Mouse (Mus musculus): Measurements from ENCODE around the gene Noxa1.
A peak's percentile ranks its signal among the peaks of the same experiment; 100 is the strongest.

Gene Noxa1

DNA sequence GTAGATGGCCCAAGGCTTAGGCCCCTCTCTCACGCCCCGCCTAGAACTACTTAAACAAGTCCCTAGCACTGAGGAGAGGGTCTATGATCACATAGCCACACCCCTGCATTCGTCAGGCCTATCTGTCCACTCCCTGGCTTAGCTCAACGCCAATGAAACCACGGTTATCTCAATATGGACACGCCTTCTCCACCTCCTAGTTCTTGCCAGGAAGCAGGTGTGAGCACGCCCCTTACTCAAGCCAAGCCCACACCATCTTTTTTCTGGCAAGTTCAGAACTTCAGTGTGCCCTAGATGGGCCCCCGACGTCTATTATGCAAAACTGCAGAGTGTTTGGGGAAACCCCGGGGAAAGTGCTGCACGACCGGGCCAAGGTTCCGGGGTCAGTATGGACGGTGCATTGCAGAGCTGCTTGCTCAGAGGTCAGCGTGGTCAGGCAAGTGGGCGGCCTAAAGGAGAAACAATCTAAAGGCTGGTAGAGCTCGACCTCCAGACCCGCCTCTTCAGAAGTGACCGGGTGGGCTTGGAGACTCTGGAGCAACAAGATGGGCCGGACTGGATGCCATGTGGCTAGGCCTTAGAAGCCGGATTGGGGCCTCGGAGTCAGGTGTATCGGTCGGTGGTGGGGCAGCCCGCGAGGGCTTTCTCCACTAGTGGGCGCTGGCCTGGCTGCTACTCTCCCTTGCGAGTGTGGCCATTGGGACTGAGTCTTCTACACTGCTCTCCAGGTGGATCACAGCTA lies at the start of gene Noxa1:
Gene Noxa1 (minus strand): TSS at position 41 of the 742 bp plus-strand sequence.
- DNase-seq = peak in 1 of 2 experiments; percentile 31

DNA sequence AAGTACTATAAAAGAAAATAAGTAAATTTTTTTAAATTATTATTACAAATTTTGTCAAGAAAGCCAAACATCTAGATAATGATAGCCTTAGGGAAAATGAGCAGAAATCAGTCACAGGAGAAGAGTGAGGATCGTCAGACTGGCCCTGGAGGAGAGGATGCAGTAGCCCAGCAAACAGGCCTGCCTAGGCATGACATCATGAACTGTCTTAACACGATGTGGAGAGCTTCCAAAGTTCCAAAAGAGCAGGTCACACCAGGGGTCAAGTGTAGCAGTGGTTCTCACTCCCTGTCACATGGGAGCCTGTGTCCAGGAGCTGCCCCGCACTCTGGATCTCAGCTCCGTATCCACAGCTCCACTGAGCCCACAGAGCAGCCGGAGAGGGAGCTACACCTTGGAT lies 47.0 kb upstream of the Noxa1 start:
- no peak for DNase-seq

DNA sequence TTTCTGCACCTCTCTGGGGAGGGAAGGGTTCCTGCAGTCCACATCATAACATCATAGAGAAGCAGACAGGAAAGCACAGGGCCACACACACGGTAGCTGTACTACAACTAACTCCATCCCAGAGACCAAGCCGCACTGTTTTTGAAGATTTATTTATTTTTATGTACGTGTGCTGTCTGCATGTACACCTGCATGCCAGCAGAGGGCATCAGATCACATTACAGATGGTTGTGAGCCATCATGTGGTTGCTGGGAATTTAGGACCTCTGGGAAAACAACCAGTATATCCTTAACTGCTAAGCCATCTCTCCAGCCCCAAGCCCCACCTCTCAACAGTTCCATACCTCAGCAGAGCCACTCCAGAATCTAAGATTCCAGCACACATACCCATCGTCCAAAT lies 46.2 kb upstream of the Noxa1 start:
- DNase-seq = no peak

DNA sequence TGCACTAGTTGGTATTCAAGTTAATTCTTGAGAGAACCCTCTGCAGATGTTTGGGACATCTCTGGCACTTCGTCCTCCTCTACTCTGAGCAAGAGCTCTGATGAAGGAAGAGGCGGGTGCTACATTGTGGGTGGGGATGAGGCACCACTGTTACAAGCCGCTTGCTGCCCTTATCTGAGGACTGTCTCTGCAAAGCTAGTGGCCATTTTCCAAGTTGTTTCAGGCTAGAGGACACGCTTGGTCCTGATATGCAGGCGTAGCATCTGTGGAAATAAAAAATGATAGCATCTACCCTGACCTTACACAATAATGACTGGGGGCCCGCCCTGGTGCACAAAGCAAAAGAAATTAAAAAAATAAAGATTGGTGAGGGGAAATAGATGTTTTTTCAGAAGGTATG lies 42.9 kb upstream of the Noxa1 start:
- DNase-seq = no peak

DNA sequence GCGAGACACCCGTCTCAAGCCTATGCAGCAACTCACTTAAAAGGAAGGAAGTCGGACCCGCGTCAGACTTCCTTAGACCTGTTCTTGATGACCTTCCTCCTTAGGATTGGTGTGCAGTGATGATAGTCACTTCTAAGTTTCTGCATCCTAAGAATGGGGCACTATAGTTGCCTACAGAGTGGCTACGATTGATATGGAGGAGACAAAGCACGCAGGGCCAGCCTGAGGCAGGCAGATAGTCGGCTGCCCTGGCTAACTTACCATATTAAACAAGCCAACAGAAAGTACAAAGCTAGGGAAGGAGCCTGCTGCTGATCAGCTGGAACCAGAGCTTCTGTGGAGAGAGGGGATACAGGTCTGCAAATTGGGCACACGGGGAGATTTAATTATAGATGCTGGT lies 36.7 kb upstream of the Noxa1 start:
- no peak for DNase-seq

DNA sequence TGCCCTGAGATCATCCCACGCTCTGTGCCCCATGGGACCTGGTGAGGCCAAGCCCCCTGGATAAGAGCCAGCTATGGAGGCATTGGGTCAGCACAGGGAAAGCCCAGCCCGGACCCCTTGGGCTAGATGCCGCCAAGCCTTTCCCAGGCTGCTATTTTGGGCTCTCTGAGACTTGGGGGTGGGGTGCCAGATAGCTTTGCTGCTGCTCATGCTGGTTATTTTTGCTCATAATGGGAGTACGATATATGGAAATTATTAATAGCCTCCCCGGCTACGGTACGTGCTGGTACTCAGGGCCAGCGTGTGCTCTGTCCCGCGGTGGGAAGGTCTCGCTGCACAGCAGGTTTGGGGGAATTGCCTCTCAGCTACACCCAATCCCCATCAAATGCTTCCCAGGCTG lies 33.1 kb upstream of the Noxa1 start:
- peak in 1 of 2 experiments; percentile 35 for DNase-seq

DNA sequence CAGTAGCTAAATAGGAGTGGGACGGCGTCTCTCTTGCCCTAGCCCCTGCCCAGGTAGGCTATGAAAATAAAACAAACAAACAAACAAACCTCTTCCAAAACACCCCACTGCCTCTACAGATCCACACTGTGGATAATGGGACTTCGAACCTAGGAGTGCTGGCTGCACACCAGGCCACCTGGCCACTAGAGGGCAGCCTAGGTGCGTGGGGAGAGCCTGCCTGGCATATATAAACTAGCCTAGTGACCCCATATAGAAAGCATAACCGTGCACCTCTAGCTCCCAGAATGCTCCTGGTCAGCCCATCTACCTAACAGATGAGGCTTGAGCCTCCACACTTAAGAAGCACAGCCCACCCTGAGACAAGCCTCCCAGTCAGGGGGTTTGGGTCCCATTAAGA lies 32.3 kb upstream of the Noxa1 start:
- peak; percentile 85 to 89 for DNase-seq

DNA sequence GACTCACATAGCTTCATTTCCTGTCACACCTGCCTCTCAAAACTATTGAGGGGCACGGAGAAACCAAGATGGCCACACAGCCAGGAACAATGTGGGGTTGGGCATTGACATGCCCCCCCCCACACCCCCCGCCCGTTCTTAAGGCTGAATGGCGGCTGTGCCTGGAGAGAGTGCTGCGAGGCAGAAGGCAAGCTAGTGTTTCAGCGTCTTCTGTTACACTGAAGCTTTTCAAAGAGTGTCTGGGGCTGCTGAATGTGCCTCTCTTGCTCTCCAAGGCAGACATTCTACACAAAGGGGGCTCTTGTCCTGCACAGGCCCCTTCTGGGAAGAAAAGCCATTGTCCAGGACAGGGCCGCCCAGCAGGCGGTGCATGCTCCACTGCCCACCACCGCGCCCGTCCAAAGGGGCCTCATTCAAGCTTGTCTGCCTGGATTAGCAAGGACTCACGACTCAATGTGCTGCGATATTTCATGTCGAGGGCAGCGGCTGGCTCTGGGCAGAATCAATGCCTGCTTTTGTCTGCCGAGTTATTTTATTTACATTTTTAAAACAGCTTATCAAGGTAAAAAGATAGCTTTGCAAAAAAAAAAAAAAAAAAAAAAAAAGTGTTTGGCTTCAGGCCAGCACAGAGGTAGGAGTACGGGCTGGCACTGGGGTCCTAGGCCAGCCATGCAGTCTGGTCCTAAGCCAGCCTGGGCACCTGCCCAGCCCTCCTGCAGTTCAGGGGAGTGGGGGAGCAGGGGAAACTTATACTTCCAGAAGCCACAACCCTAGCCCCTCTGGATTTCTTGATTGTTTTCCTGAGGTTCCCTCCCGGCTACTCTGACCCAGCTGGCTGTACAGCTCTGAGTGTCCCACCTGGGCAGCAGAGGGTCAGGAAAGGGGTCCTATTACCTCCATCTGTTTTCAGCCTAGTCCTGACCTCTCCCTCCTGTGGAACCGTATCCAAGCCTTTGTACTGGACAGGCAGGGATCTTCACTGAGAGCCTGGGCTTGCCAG lies 31.4 kb upstream of the Noxa1 start:
- peak; percentile 56 to 70 for DNase-seq

DNA sequence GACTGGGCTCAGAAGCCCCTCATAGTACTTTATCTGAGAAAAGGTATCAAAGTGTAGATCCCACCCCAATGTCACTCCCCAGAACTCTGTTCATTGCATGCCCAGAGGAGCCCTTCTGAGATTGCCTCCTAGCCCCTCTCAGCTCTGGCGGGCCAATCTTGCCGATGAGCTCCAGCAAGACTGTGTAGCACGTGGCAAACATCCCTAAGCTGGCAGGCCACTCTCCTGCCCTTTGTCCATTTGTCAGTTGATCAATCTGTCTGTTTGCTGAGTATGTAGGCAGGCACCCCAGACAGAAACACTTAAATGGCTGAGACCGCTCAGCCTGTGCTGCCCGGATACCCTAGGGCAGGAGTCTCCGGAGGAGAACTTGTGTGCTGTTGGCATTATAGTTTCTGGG lies 30.2 kb upstream of the Noxa1 start:
- DNase-seq = no peak

DNA sequence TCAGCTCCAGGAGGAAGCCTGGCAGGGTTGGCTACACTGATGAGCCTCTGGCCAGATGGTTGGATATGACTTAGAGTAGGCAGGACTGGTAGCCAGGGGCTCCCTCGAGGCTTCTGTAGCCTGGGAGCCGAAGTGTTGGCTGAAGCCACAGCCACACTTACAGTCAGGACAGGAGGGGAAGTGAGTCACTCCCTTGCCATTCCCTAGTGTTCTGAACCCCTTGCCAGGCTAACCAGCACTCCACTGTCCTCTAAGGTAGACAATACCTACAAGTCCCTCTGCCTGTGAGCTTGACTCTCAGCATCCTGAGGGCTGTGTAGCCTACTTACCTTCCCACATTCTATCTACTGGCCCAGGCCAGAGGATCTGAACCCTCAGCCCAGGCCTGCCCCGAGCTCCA lies 29.5 kb upstream of the Noxa1 start:
- no peak for DNase-seq

DNA sequence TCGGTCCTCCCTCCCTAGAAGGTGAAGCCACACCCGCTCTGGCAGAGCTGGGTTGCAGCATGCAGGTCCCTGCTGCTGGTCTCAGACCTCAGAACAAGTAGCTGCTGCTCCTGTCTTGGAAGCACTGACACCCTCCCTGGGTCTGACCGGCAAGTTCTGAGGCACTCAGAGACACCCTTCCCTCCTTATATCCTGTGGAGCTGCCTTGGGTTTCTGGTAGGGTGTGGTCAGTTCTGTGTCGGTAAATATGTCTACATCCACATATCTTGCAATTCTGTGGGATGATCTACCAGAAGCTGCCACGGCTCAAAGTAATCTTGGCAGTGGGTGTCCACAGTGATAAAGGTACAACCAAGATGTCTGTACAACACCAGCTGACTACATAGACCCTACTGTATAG lies 28.6 kb upstream of the Noxa1 start:
- DNase-seq = no peak

DNA sequence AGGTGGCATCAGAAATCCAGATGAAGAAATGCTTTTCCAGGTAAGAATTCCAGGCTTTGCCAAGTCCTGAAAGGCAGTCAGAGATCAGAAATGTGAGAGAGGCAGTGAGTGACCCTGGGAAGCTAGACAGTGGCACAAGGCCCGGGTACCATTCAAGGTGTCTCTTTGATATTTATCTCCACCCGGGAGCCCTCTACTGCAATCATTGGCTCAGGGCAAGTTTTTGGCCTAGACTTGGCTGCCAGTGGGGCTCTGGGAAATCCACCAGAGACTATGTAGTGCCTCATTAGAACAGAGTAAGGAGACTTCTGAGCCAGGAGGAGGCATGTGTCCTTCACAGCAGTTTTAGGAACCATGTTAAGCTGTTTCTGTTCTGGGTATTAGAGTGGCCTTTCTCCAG lies 27.7 kb upstream of the Noxa1 start:
- no peak for DNase-seq

DNA sequence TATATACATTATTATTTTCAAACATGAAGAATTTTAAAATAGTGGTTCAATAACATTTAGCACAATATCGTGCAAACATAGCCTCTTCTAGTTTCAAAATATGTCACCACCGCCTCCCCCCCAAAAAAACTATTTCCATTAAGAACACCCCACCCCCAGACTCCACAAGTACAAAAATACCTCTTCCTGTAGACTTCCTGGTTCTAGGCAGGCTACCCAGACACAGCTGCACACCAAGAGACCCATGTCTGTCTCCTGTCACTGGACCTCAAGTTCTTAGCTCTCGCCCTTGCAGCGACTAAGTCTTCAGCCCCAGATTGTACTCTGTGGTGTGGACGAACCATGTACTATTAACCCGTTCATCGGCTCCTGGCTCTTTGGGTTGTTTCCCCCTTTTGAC lies 26.0 kb upstream of the Noxa1 start:
- DNase-seq = no peak

DNA sequence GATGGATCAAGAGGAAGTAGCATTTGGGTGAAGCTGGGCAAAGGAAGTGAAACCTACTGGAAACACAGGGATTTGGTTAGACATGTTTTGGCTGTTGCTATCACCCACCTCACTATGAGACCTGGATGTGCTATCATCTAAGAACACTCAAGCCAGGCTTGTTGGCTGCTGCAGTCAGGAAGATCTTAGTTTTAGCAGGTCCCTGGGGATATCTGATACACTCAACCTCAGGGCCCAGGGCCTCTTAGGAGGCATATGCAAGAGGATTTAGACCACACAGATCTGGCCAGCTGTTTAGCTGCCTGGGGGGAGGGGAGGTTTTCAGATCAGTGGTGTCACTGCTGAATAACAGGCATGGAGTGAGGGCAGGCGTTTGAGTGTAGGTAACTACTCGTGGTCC lies 20.5 kb upstream of the Noxa1 start:
- DNase-seq = no peak

DNA sequence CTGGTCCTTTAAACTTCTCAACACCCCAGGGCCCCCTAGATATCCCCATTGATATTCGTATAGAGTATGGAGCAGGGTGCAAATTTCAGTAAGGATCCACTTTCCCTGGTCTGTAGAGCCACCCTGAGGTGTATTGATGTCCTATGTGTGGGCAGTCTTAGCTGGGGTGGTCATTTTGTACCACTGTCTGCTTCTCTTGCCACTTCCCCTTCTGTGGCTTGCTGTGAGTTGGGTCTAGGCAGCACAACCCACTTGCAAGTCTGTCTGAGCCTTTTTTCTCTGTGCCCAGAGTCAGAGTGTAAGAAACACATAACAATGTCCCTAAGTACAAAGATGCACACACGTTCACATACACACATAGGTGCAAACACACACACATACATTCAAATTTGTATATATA lies 19.4 kb upstream of the Noxa1 start:
- no peak for DNase-seq

DNA sequence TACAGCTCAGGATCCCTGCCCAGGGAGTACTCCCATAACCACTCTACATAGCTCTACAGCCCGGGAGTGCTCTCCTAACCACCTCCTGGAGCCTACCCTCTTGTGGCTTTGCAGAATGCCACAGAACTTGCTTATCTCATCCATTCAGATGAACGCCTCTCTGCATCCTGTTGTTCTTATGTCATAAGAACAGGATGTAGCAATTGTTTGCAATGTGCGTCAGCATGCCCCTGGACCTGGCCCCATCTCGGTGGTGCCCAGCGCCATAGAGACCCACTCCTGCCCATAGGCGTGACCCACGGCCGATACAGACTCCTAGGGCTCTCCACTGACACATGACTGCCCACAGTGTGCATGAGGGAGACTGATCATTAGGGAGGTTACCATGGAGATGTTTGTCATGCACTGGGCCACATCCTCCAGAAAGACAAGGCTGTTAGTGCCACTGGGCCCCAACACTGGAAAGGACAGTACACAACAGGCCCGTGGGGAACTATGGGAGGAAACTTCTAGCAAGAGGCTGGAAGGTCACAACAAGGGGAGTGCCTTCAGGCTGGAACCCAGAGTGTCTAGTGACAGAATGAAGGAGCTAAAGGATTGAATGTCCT lies 16.3 kb upstream of the Noxa1 start:
- peak in 1 of 2 experiments; percentile 37 for DNase-seq

DNA sequence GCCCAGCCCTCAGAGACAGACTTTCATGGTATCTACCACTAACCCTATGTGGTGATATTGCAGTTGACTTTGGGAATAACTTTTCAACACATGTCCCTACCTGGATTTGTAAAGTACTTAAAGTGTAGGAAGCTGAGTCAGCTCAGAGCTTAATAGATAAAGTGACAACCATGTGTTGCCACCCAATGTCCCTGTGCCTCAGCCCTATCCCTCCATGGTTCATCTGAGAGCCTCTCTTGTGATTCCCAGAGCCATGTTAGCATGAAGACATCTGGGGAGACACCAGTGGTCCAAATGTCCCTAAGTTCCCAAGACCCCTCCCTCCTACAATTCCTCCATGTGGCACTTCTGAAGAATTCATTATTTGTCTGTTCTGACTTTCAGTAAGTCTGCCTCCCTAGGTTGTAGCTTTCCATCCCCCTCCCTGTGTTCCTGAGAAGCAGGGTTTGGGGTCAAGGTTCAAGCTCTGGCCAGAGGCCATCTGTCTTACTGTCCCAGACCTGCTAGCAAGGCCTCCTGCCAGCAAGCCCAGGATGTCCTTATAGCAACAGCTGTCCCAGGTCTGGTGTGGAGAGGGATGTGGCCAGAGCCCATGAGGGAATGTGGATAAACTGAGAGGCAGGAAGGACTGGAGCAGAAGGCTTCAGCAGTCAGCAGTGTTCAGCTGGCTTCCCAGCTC lies 15.7 kb upstream of the Noxa1 start:
- DNase-seq = peak; percentile 24 to 58

DNA sequence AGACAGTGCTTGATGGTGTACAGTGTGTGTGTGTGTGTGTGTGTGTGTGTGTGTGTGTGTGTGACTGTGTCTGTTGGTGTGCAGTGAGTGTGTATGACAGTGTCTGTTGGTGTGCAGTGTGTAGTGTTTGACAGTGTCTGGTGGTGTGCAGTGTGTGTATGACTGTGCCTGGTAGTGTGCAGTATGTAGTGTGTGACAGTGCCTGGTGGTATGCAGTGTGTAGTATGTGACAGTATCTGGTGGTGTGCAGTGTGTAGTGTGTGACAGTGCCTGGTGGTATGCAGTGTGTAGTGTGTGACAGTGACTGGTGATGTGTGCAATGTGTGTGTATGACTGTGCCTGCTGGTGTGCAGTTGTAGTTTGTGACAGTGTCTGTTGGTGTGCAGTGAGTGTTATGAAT lies 14.5 kb upstream of the Noxa1 start:
- no peak for DNase-seq

DNA sequence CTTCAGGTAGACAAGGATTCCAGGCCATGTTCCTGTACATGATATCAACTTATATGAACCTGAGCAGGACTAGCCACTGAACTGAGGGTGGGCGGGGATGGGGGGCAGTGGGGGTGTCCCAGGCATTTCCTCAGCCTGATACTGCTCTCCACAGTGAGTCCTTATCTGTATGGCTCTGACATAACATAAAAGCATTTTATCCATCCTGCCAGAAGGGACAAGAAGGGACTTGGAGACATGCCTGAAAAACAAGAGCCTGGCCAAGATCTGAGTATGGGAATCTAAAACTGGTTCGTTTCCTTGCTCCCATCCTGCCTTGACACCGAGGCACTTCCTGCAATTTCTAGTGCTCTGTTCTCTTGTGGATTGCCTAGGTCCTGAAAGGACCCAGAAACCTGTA lies 11.1 kb upstream of the Noxa1 start:
- DNase-seq = no peak

DNA sequence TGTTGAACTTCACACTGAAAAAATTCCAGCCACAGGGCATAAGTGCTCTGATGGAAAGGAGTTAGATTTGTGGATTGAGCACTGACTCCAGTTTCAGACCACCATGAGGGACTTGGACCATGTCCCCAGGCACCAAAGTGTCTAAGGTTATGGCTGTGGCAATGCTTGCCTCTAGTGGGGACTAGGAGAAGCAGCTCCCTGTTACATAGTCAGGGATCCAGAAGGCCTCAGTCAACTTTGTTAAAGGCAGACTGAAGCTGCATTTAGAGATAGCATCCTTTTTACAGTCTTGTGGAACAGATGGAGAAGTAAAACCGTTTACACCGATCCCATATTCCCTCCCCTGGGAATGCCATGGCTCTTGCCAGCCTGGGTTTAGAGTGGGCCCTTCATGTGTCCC lies 9.2 kb upstream of the Noxa1 start:
- no peak for DNase-seq

DNA sequence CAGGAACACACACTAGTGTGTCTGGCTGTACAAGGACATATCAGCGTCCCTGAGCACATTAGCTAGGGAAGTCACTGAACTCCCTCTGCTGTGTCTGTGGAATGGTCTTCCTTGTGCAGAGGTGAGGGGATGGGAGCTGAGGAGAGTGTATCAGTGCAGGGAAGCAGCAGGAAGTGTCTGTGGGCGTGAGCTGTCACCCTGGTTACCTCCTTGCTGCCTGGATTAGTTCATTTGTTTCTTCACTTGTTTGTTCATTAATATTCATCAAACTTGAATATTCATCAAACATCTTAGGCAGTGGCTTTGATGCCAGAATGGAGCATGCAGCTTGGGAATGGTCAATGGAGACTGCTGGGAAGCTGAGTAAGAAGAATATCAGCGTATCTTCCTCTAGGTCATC lies 4.8 kb upstream of the Noxa1 start:
- no peak for DNase-seq

DNA sequence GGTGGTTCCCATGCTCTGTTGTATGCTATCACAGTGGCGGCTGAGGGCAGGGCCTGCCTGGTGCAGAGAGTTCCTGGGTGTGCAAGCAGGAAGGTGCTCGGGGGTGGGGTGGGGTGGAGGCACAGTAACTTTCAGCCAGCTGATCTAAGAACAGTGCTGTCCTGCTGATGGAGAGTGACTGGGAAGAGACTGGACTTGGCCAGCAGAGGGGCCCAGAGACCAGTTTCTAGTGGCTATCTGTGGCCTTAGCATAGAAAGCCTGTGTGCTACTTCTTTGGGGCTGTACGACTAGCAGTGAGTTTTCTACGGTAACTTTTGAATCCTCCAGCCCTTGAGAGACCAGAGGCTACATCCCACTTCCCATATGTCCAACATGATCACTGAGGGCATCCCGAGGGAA lies 4.0 kb upstream of the Noxa1 start:
- DNase-seq = peak; percentile 65 to 73

DNA sequence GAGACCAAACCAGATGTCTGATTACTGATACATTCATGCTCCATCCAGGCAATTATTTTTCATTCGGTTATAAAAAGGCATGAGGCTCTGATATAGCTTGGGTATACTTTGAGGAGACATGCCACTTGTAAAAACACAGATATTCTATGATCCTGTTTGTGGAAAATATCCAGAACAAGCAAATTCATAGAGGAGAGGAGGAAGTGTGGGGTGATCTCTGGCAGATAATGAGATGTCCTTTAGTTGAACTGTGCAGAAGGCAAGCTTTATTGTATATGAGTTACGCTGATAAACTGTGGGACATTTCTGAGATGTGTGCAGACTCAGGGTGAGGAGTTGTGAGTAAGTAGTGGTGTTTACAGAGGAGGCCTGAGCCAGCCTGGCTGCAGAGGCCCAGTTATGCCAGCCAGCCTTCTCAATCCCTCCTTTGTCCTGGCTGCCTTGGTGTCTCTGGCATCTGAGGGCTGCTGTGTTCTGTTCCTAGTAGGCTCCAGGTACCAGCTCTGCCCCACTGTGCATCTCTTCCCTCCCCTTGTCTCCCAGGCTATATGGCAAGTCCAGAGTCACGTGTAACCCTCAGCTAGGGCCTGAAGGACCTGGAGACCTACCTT lies 3.2 kb upstream of the Noxa1 start:
- no peak for DNase-seq

All from kidney, postnatal 4 days (tissue).